Mouse (Mus musculus) C2C12 (cell line): Measurements from ENCODE around the gene Slit3. TPM values are rescaled to one million over a fixed set of nuclear protein-coding genes. Genes with fewer than 3 reads are reported as not detected.

Experiments used
- H3K27me3 ChIP-seq: one replicate; pipeline ENCODE4 v1.6.1; 2011; ENCODE audit not compliant: control insufficient read depth, insufficient read depth, insufficient read length
- H3K36me3 ChIP-seq: one replicate; pipeline ENCODE4 v1.6.1; 2011; ENCODE audit not compliant: control insufficient read depth, insufficient read depth
- H3K4me3 ChIP-seq: one replicate; pipeline ENCODE4 v1.5.1; 2011; ENCODE audit warnings: mild to moderate bottlenecking, control low read depth; ENCODE audit not compliant: poor library complexity, insufficient read depth, severe bottlenecking
- H3K79me2 ChIP-seq: one replicate; pipeline ENCODE4 v1.6.1; 2011; ENCODE audit not compliant: control insufficient read depth, insufficient read depth
- H3K79me3 ChIP-seq: one replicate; pipeline ENCODE4 v1.6.1; 2011; ENCODE audit warnings: low read depth, control low read depth
- H3ac ChIP-seq: one replicate; pipeline ENCODE3; 2011; ENCODE audit warnings: low read depth; ENCODE audit not compliant: control insufficient read depth, insufficient read length
- CEBPB ChIP-seq: IDR thresholded peaks from one replicate; pipeline ENCODE4 v1.6.1; 2011; ENCODE audit warnings: low read depth, mild to moderate bottlenecking, control low read depth, moderate library complexity
- CTCF ChIP-seq: IDR thresholded peaks from one replicate; pipeline ENCODE4 v1.5.1; 2011; ENCODE audit not compliant: control insufficient read depth, insufficient read depth, insufficient read length
- FOSL1 ChIP-seq: IDR thresholded peaks from one replicate; pipeline ENCODE4 v1.8.0; 2011; ENCODE audit warnings: mild to moderate bottlenecking, low read length; ENCODE audit not compliant: poor library complexity, insufficient read depth, severe bottlenecking
- MAX ChIP-seq: IDR thresholded peaks from one replicate; pipeline ENCODE4 v1.6.1; 2011; ENCODE audit warnings: mild to moderate bottlenecking, control low read depth
- MYOD1 ChIP-seq: IDR thresholded peaks from one replicate; pipeline ENCODE4 v1.6.1; 2011; ENCODE audit warnings: low read depth; ENCODE audit not compliant: control insufficient read depth, insufficient read length
- MYOG ChIP-seq: IDR thresholded peaks from one replicate; pipeline ENCODE4 v1.6.1; 2011; ENCODE audit not compliant: control insufficient read depth, insufficient read length; ENCODE audit errors: extremely low read depth
- USF1 ChIP-seq: IDR thresholded peaks from one replicate; pipeline ENCODE4 v1.6.1; 2011; ENCODE audit warnings: low read depth, mild to moderate bottlenecking, control low read depth, moderate library complexity
- polyA plus RNA-seq: library from polyadenylated mRNA; unstranded; fragments of >200 nt; fragmentation: generic; extraction: Trizol; gene quantifications from one replicate; pipeline ENCODE4 v1.2.1, GENCODE M21; 2012; ENCODE audit warnings: missing spikeins

Slit3 gene
- polyA plus RNA-seq, 1 experiment: not detected

DNA sequence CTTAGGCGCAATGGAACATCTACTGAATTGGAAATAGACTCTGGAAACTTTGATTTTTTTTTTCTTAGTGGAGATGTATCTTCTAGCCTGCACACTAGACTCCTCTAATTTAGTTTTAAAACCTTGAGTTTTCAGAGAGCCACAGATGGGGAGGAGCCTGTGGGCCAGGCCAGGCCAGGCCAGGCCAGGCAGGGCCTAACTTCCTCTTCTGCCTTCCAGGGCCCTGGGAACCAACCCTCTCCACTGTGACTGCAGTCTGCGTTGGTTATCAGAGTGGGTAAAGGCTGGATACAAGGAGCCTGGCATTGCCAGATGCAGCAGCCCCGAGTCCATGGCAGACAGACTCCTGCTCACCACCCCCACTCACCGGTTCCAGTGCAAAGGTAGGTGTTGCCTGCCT is 539.9 kb downstream of the Slit3 start:
- Histone ChIP-seq H3K36me3 (no peaks in the 10 kb centered on the region), H3K4me3 (no peak overlapping the region), H3K79me3 (no peaks in the 10 kb centered on the region), H3K79me2 (no peaks in the 10 kb centered on the region), H3ac (no peak overlapping the region), H3K27me3 (peaks cover 3% of the 10 kb centered on the region)
- TF ChIP-seq CEBPB: no peak
- no peak for TF ChIP-seq MYOG

DNA sequence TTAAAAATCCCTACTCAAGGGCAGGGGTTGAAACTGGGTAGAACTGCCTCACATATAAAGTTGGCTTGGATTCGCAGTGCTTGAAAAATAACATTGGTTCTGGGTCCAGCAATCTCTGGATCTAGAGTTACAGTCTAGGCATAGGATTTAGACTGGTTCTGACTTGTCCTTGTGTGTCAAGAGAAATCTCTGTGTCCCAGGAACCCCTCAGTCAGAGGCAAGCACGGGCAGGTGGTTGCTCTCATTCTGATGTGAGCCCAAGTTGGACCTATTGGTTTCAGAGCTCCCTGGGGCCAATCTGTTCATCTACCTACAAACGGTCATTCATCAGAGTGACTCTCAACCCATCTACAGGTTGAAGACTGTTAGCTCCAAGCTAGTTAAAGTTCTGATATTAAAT is 541.9 kb downstream of the Slit3 start:
- no peak overlapping the region for H3K4me3 ChIP-seq
- TF ChIP-seq FOSL1 (no peak), MYOD1 (no peak), MYOG (no peak)
- H3ac ChIP-seq: no peak overlapping the region
- no peaks in the 10 kb centered on the region for H3K79me2 ChIP-seq
- no peaks in the 10 kb centered on the region for H3K27me3 ChIP-seq
- no peaks in the 10 kb centered on the region for H3K79me3 ChIP-seq
- no peaks in the 10 kb centered on the region for H3K36me3 ChIP-seq

DNA sequence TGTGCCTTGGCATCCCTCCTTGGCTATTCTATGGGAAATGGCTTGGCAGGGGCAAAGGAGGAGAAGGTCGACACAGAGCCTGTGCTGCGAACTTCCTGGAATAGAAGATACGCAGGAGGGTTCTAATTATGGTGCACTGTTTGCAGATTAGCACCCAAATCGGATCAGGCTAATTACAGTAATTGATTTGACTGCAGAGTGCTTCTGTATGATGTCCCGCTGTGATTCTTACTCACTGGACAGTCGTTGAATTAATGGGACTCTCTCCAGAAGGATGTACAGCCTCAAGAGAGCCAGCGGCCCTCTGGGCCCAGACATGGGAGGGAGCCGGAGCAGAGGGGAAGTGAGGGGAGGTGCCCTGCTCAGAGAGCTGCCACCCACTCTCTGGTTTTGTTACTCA is 542.6 kb downstream of the Slit3 start:
- Histone ChIP-seq H3K79me2 (no peaks in the 10 kb centered on the region), H3K27me3 (no peaks in the 10 kb centered on the region), H3ac (no peak overlapping the region), H3K79me3 (no peaks in the 10 kb centered on the region), H3K4me3 (no peak overlapping the region), H3K36me3 (no peaks in the 10 kb centered on the region)
- TF ChIP-seq CEBPB (no peak), MYOD1 (no peak), FOSL1 (no peak), USF1 (no peak), MYOG (no peak), CTCF (no peak)

DNA sequence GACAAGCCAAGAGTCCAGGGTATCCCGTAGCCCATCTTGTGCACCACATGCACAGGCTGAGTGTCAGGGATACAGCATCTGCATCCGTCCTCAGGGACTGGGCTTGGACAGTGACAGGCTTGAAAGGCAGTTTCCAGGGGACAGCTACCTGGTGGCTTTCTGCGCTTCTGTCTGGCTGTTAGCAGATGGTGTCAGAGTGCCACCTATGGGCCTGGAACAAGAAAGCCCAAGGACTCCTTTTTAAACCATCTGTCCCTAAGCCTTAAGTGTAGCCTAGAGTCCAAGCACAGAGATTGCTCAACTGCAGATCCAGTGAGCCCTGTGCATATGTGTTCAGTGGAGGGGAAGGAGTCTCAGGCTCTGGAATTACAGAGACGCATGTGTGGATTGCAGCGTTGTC is 544.0 kb downstream of the Slit3 start:
- no peaks in the 10 kb centered on the region for H3K36me3 ChIP-seq
- no peak for TF ChIP-seq MAX
- TF ChIP-seq MYOD1: no peak
- no peak for TF ChIP-seq MYOG
- no peak for TF ChIP-seq USF1
- TF ChIP-seq CEBPB: no peak
- TF ChIP-seq CTCF: no peak
- no peak for TF ChIP-seq FOSL1
- no peaks in the 10 kb centered on the region for H3K79me2 ChIP-seq
- H3K79me3 ChIP-seq: no peaks in the 10 kb centered on the region
- no peak overlapping the region for H3K4me3 ChIP-seq
- H3K27me3 ChIP-seq: no peaks in the 10 kb centered on the region
- no peak overlapping the region for H3ac ChIP-seq

DNA sequence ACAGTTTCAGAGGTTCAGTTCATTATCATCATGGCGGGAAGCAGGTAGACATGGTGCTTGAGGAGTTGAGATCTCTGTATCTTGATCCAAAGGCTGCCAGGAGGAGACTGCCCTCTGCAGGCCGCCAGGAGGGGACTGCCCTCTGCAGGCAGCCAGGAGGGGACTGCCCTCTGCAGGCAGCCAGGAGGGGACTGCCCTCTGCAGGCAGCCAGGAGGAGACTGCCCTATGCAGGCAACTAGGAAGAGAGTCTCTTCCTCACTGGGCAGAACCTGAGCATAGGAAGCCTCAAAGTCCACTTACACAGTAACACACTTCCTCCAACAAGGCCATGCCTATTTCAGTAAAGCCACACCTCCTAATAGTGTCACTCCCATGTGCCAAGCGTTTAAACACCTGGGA is 546.4 kb downstream of the Slit3 start:
- TF ChIP-seq CTCF (peak; percentile 41), MYOG (no peak)
- no peaks in the 10 kb centered on the region for H3K79me2 ChIP-seq
- H3K4me3 ChIP-seq: no peak overlapping the region
- no peaks in the 10 kb centered on the region for H3K36me3 ChIP-seq
- no peak overlapping the region for H3ac ChIP-seq
- H3K27me3 ChIP-seq: no peaks in the 10 kb centered on the region
- no peaks in the 10 kb centered on the region for H3K79me3 ChIP-seq

DNA sequence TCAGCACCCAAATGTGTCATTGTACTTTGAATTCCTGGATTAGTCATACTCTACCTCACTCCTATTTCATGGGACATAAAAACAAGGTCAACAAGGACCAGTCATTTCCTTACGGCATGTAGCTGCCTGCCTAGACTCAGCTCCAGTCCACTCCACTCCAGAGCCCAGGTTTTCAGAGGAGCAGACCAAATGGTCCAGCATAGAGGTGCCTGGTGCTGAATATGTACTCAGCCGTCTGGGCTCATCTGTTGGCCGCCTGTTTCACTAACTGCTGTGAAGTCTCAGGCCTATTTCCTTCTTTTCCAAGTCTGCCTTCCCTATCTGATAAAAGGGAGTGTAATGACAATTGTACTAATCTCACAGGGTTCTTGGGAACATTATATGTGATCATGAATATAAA is 547.1 kb downstream of the Slit3 start:
- H3K79me3 ChIP-seq: no peaks in the 10 kb centered on the region
- H3K4me3 ChIP-seq: no peak overlapping the region
- no peaks in the 10 kb centered on the region for H3K27me3 ChIP-seq
- H3ac ChIP-seq: no peak overlapping the region
- no peak for TF ChIP-seq MYOG
- no peak for TF ChIP-seq MYOD1
- TF ChIP-seq CTCF: no peak
- TF ChIP-seq CEBPB: no peak
- no peak for TF ChIP-seq MAX
- TF ChIP-seq USF1: no peak
- TF ChIP-seq FOSL1: no peak
- H3K79me2 ChIP-seq: no peaks in the 10 kb centered on the region
- no peaks in the 10 kb centered on the region for H3K36me3 ChIP-seq
